Mouse (Mus musculus) B cell, adult 2 months (primary cell): Measurements from ENCODE around the gene Vnn1.

Experiments used
- DNase-seq, 2 experiments: peaks; one replicate each; pipeline ENCODE4 v3.0.0; 2022

Vnn1 gene

GRCm38 (mm10) chr10:23894601-23895349 lies at the start of gene Vnn1:
Vnn1 (plus strand) TSS chr10:23894688.
- DNase-seq = no peak

- DNase-seq = no peak
These were observed 43.1 kb upstream of the Vnn1 start, which contains the start of gene Vnn3 for GRCm38 (mm10) chr10:23851228-23851912. Vnn3 (plus strand) TSS chr10:23851462.

- no peak for DNase-seq
These were observed 42.4 kb upstream of the Vnn1 start for GRCm38 (mm10) chr10:23852096-23852495.

GRCm38 (mm10) chr10:23864362-23865312 lies 29.9 kb upstream of the Vnn1 start:
- no peak for DNase-seq

GRCm38 (mm10) chr10:23880695-23881094 lies 13.8 kb upstream of the Vnn1 start:
- peak; percentile 26 to 46 for DNase-seq

- DNase-seq = no peak
These were observed 9.6 kb upstream of the Vnn1 start for GRCm38 (mm10) chr10:23884910-23885309.

- DNase-seq = no peak
These were observed 8.4 kb upstream of the Vnn1 start for GRCm38 (mm10) chr10:23886060-23886459.

GRCm38 (mm10) chr10:23892987-23893386 lies 1.5 kb upstream of the Vnn1 start:
- DNase-seq = no peak

GRCm38 (mm10) chr10:23895376-23895775 lies 888 bp downstream of the Vnn1 start:
- DNase-seq = no peak

- DNase-seq = no peak
These were observed 6.6 kb downstream of the Vnn1 start for GRCm38 (mm10) chr10:23901119-23901518.

- DNase-seq = no peak
These were observed 11.2 kb downstream of the Vnn1 start for GRCm38 (mm10) chr10:23905661-23906060.

GRCm38 (mm10) chr10:23920056-23920455 lies 25.6 kb downstream of the Vnn1 start, which contains the start of gene Taar1:
Taar1 (plus strand) TSS chr10:23920356.
- no peak for DNase-seq

- DNase-seq = no peak
These were observed 28.0 kb downstream of the Vnn1 start for GRCm38 (mm10) chr10:23922468-23922867.

- DNase-seq = no peak
These were observed 29.5 kb downstream of the Vnn1 start for GRCm38 (mm10) chr10:23923941-23924340.

GRCm38 (mm10) chr10:23937613-23938012 lies 43.1 kb downstream of the Vnn1 start:
- DNase-seq = no peak

- no peak for DNase-seq
These were observed 43.8 kb downstream of the Vnn1 start, which contains the start of gene Taar2 for GRCm38 (mm10) chr10:23938312-23938711. Taar2 (plus strand) TSS chr10:23938572.

GRCm38 (mm10) chr10:23942465-23942864 lies 48.0 kb downstream of the Vnn1 start:
- DNase-seq = peak; percentile 15 to 24

GRCm38 (mm10) chr10:23948026-23948425 lies 53.5 kb downstream of the Vnn1 start:
- no peak for DNase-seq

GRCm38 (mm10) chr10:23949508-23950005 lies 55.1 kb downstream of the Vnn1 start, which contains the start of gene Taar3:
Taar3 (plus strand) TSS chr10:23949558.
- no peak for DNase-seq

- DNase-seq = no peak
These were observed 57.2 kb downstream of the Vnn1 start for GRCm38 (mm10) chr10:23951714-23952113.
